Mouse (Mus musculus) gonadal fat pad, adult 2 months (tissue): ENCODE measurements around the gene Astn1. TPM values are rescaled to one million over a fixed set of nuclear protein-coding genes. Genes with fewer than 3 reads are reported as not detected.

Experiments
- DNase-seq: peaks from one replicate; pipeline ENCODE4 v3.0.0-alpha.2; 2012; ENCODE audit warnings: low read depth
- polyA plus RNA-seq: library from polyadenylated mRNA; depleted of rRNA; stranded (reverse); fragments of >200 nt; gene quantifications from 2 replicates; pipeline ENCODE4 v1.2.3, GENCODE M21; 2012

Astn1 gene
- polyA plus RNA-seq, 1 experiment = 0.04 TPM

GRCm38 (mm10) chr1:158615202-158615601 lies 253.1 kb downstream of the Astn1 start:
- DNase-seq = no peak

- DNase-seq = no peak
Measured at GRCm38 (mm10) chr1:158617943-158618342, 255.9 kb downstream of the Astn1 start.

DNA sequence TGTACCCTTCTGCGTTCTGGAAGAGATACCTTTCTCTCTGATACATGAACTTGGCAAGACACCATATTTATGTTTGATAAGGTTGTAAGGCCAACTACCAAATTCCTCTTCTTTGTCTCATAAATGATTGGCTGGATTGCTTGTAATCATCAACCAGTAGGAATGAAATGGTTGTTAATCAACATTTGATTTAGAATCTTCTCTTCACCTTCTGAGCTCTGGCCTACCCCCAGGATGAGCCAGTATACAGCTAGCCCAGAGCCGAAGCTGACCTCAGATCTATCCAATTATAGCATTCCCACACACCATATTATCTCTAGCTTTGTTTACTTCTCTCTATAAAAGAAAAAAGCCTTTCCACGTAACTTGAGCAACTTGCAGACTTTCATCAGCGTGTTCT lies 270.9 kb downstream of the Astn1 start:
- no peak for DNase-seq

DNA sequence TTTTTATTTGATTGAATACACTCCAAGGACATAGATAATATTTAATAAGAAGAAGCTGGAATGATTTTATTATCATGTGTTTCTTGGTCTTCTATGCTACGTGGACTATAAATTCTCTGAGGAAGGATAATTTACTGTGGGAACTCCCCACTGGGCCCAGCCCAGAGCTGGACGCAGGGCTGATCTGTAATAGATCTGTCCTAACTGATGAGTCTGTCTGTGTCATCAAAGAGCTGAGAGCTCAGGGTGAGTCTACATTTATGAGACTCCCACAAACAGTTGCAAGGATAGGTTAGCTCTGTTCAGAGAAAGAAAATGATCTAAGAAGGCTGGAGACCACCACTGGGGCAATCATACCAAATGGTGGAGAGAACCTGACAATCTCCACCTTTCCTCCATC lies 271.4 kb downstream of the Astn1 start:
- no peak for DNase-seq

DNA sequence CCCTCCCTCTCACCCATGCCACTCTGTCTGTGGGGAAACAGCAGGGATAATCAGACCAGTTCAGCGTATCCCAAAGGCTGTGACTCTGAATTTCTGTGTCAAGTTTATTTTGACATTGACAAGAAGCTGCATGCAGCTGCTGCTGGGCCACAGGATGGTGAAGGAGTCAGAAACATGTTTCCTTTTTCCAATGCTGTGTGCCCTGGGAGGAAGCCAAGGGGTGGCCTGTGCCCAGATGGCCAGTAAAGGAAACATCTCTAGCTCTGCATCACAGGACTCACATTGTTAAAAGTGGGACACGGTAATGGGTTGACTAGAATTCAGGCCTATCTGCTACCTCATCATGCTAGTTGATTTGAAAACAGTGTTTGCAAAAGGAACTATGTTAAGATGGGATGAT lies 279.2 kb downstream of the Astn1 start:
- DNase-seq = no peak

GRCm38 (mm10) chr1:158642247-158642646 lies 280.2 kb downstream of the Astn1 start:
- no peak for DNase-seq

GRCm38 (mm10) chr1:158652799-158653198 lies 290.7 kb downstream of the Astn1 start:
- no peak for DNase-seq

GRCm38 (mm10) chr1:158653808-158654520 lies 291.9 kb downstream of the Astn1 start:
- DNase-seq = no peak

DNA sequence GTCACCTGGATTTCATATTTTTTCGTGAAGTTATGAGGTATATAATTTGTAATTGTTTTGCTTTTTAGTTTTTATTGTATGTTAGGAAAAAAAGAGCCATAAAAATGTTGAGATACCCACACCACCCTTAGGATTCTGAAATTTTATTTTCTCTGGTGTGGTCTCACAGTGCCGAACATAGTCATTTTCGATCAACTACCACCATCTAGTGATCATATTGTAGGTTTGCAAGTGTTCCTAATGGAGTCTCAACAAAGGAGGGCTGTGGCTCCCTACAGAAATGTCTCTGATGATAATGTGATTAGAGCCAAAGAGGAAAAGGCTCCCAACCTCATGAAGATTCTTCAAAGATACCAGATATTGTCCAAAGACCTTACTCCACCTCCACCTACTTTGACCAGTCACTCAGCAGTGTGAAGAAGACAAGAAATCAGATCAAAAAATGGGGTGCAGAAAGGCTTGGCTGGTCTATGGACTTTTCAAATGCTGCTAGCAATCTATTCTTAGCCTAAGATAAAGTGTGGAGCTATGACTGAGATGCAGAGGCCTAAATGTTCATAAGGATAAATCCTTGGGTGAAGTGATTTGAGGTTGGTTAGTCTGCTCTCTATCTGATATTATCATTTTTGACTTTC lies 292.6 kb downstream of the Astn1 start:
- DNase-seq = no peak

- DNase-seq = no peak
Measured at GRCm38 (mm10) chr1:158656986-158657385, 294.9 kb downstream of the Astn1 start.

DNA sequence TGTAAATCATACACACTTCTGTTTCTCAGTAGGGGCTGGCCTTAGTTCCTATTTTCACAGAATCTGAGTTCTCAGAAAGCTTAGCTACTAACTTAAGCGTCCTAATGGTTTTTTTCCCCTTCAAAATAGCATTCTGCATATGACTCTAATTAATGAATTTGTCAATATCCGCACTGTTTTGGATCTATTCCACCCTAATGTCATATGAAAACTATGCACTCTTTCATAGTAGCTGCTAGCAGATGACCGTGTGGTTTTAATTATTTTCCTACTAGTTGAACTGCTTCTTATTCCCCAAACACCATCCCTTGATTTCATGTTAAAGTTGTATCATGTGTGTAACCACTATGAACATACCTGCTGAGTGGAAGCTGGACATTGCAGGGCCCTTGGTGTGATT lies 303.9 kb downstream of the Astn1 start:
- DNase-seq = no peak

- DNase-seq = no peak
Measured at GRCm38 (mm10) chr1:158669971-158670592, 308.0 kb downstream of the Astn1 start.

DNA sequence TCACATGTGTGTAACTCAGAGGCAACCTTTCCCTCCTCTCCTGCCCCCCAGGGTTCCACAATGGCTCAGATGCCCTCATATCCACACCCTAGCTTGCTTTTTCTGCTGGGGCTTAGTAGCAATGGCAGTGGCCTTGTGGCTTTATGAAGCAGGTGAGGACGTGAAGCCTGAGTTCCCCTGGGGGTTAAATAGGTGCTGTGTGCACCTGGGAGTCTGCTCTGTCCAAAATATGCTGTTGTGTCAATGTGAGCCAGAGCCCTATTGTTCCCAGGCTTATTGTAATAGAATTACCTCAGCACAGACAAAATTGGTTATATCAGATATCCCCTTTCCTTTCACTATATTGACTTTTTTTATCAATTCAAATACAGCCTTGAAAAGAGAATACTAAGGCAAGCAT lies 325.7 kb downstream of the Astn1 start:
- no peak for DNase-seq

- no peak for DNase-seq
Measured at GRCm38 (mm10) chr1:158697423-158697822, 335.4 kb downstream of the Astn1 start.

DNA sequence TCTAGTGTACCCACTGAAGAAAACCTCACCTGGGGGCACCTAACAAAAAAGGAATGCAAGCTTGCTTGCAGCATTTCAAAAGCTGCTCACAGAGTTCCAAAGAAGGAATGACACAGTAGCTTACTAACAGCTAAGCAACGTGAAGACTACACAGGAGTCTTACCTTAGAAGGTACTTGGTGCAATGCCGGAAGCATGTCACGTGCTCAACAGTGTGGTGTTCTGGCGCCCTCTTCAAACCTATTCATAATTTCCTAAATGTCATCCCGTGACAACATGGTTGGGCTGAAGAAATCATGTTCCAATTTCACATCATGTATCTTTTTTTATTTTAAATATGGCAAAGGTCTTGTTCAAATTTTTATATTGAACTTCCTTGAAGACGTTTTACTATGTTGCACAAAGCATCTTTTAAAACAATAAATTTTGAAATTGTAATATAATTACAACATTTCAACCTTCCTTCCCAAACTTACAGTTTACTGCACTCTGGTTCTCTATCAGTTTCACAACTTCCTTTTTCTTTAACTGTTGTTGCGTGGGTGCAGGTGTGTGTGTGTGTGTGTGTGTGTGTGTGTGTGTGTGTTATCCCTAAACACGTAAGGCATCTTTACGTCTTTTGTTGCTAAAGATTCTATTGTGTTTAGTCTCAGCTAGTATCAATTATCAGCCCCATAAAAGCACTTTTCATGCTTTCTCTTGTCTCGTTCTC lies 335.9 kb downstream of the Astn1 start:
- DNase-seq = no peak

DNA sequence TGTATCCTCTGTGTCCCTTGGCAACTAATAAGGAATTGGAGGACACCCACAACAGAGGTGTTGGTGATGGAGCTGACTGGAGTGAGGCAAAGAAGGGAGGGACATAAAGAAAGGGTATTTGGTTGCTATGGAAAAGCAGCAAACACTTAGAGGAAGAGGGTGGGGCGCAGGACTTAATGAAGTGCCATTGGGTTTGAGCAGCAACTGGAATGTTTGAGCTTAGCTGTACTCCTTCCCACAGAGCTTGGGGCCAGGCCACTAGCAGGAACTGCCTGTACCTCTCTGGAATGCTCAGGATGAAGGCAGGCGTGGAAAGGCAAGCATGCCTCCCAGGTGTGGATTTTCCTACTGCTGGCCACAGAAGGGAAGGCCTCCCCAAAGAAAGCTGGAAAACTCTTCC lies 337.2 kb downstream of the Astn1 start:
- no peak for DNase-seq

DNA sequence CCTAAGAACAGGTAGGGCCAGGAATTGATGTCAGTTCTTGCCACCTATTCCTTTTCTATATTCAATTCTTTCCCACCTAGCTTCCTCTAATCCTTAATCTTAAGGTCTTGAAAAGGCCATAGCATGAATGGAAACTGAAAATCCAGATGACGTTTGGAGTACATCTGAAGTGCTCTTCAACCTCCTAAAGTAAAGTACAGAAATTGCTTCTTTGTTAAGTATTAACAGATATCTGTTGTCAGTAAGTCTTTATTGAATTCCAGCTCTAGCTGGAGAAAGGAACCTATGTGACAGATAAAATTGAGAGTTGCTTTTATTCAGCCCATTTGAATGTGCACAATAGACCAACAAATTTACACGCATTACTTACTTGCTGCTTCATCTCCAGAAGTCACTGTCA lies 338.1 kb downstream of the Astn1 start:
- DNase-seq = no peak

- DNase-seq = no peak
Measured at GRCm38 (mm10) chr1:158701336-158701735, 339.3 kb downstream of the Astn1 start.

DNA sequence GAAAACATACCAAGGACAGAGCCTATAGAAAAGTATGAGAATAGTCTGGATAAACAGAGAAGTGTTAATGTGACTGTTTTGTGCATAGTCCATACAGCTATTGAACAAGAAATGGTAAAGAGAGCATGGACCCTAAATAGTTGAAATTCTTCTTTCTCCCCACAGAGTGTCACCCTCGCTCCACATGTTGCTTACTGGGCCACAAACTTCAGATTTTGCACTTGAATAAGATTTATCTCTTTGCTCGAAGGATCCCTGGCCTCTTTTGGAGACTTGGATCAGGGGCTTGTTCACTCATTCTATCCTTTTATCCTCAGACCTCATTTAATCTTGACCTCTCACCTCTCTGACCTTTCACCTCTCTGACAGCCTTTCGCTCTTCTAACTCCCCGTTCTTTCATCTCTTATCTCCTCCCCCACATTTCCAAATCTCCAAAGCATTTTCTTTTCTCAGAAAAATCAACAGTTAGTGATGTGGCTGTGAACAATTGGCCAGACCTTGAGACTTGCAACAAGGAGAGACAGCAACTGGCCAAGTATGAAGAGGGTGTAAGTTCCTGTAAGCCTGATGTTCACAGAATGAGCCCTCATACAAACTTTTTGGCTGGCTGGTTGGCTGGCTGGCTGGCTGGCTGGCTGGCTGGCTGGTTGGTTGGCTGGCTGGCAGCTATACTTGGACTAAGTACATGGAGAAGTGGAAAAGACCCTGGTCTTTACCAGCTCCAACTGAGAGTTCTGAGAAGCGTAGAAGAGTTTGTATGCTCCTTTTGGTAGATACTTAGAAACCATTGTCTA lies 351.4 kb downstream of the Astn1 start:
- no peak for DNase-seq

GRCm38 (mm10) chr1:158732868-158733496 lies 370.9 kb downstream of the Astn1 start:
- DNase-seq = no peak
